Mouse (Mus musculus): ENCODE measurements around the gene Magi2.

DNA sequence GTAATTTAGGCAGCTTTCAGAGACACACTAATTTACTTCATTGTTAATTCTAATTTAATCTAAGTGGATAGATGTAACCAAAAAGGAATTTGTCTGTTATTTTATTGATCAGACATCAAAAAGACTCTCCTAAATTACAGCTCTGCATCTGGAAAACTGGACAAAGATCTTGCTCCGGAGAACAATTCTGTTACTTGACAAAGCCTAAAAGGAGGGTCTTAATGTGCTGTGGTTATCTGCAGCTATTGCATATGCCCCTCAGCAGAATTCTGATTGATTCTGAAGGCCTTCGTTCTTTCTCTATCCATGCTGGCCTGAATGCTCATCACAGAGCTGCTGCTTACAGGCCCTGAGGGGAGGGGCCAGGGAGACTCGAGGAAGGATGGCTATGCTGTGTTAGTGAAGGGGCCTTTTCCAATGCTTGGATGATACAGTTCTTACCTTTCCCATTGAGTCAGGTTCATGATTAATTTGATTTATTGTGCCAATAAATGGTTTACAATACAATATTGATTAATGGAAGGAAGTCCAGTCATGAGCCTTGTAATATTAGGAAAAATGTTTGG is 842.2 kb downstream of the Magi2 start:
- TF ChIP-seq CTCF (IDR thresholded peaks at IDR 0.05; ENCODE audit: extremely low read depth, insufficient read depth, insufficient read length, insufficient replicate concordance), result no peak
- TF ChIP-seq POLR2A (IDR thresholded peaks at IDR 0.05; ENCODE audit: low read depth, low read length), result no peak
